Mouse (Mus musculus): Measurements from ENCODE around the gene Casq1.
A peak's percentile ranks its signal among the peaks of the same experiment; 100 is the strongest.
"Not testable (repeated sequence)": the region's sequence is repeated elsewhere in the genome, so short reads cannot be mapped to it uniquely, and the experiment has no call there.

The Casq1 gene

GRCm38 (mm10) chr1:172219451-172220406 lies at the start of gene Casq1:
Gene Casq1 (minus strand): TSS chr1:172219868.
- DNase-seq (ENCODE audit: low spot score in 2 of 2), result no peak

GRCm38 (mm10) chr1:172261477-172262078 lies 41.9 kb upstream of the Casq1 start, which contains the start of gene Igsf8:
Gene Igsf8 (plus strand): TSS chr1:172261641.
- no peak for DNase-seq (ENCODE audit: low spot score in 2 of 2)

- no peak for DNase-seq (ENCODE audit: low spot score in 2 of 2)
Measured at GRCm38 (mm10) chr1:172258314-172258713, 38.6 kb upstream of the Casq1 start, which contains the start of gene Atp1a4. Gene Atp1a4 (minus strand): TSS chr1:172258414.

GRCm38 (mm10) chr1:172247679-172248078 lies 28.0 kb upstream of the Casq1 start:
- DNase-seq (ENCODE audit: low spot score in 2 of 2), result no peak

GRCm38 (mm10) chr1:172247216-172247615 lies 27.5 kb upstream of the Casq1 start:
- DNase-seq (ENCODE audit: low spot score in 2 of 2), result peak in 1 of 2 experiments; percentile 30

- not testable (repeated sequence) for DNase-seq (ENCODE audit: low spot score in 2 of 2)
Measured at GRCm38 (mm10) chr1:172244645-172245044, 25.0 kb upstream of the Casq1 start.

GRCm38 (mm10) chr1:172243547-172244205 lies 24.0 kb upstream of the Casq1 start:
- no peak for DNase-seq (ENCODE audit: low spot score in 2 of 2)

- no peak for DNase-seq (ENCODE audit: low spot score in 2 of 2)
Measured at GRCm38 (mm10) chr1:172242401-172242800, 22.7 kb upstream of the Casq1 start.

GRCm38 (mm10) chr1:172240945-172241708 lies 21.5 kb upstream of the Casq1 start:
- no peak for DNase-seq (ENCODE audit: low spot score in 2 of 2)

GRCm38 (mm10) chr1:172229215-172229614 lies 9.5 kb upstream of the Casq1 start:
- DNase-seq (ENCODE audit: low spot score in 2 of 2), result no peak

GRCm38 (mm10) chr1:172228209-172228608 lies 8.5 kb upstream of the Casq1 start:
- DNase-seq (ENCODE audit: low spot score in 2 of 2), result no peak

GRCm38 (mm10) chr1:172221297-172222063 lies 1.8 kb upstream of the Casq1 start:
- no peak for DNase-seq (ENCODE audit: low spot score in 2 of 2)

- no peak for DNase-seq (ENCODE audit: low spot score in 2 of 2)
Measured at GRCm38 (mm10) chr1:172220414-172220813, 746 bp upstream of the Casq1 start.

GRCm38 (mm10) chr1:172218164-172218910 lies 1.3 kb downstream of the Casq1 start:
- DNase-seq (ENCODE audit: low spot score in 2 of 2), result no peak

- peak in 1 of 2 experiments; percentile 92 for DNase-seq (ENCODE audit: low spot score in 2 of 2)
Measured at GRCm38 (mm10) chr1:172217148-172217547, 2.5 kb downstream of the Casq1 start.

- DNase-seq (ENCODE audit: low spot score in 2 of 2), result no peak
Measured at GRCm38 (mm10) chr1:172214748-172215147, 4.9 kb downstream of the Casq1 start.

GRCm38 (mm10) chr1:172213771-172214170 lies 5.9 kb downstream of the Casq1 start:
- no peak for DNase-seq (ENCODE audit: low spot score in 2 of 2)

- no peak for DNase-seq (ENCODE audit: low spot score in 2 of 2)
Measured at GRCm38 (mm10) chr1:172212776-172213175, 6.9 kb downstream of the Casq1 start.

- peak in 1 of 2 experiments; percentile 65 for DNase-seq (ENCODE audit: low spot score in 2 of 2)
Measured at GRCm38 (mm10) chr1:172207111-172207584, 12.5 kb downstream of the Casq1 start.

Measured in left cerebral cortex, adult 9 months (tissue).